Mouse (Mus musculus): Measurements from ENCODE around the gene Flad1.

Flad1 gene

GRCm38 (mm10) chr3:89383651-89384255 lies 27.9 kb downstream of the Flad1 start:
- DNase-seq (ENCODE audit: low spot score in 2 of 2): no peak

GRCm38 (mm10) chr3:89382950-89383349 lies 28.7 kb downstream of the Flad1 start:
- DNase-seq (ENCODE audit: low spot score in 2 of 2): no peak

- DNase-seq (ENCODE audit: low spot score in 2 of 2): no peak
Observed at GRCm38 (mm10) chr3:89382033-89382882, 29.4 kb downstream of the Flad1 start.

- DNase-seq (ENCODE audit: low spot score in 2 of 2): no peak
Observed at GRCm38 (mm10) chr3:89381233-89381632, 30.4 kb downstream of the Flad1 start.

GRCm38 (mm10) chr3:89380711-89381110 lies 31.0 kb downstream of the Flad1 start:
- DNase-seq (ENCODE audit: low spot score in 2 of 2): no peak

GRCm38 (mm10) chr3:89380291-89380690 lies 31.4 kb downstream of the Flad1 start:
- DNase-seq (ENCODE audit: low spot score in 2 of 2): no peak

GRCm38 (mm10) chr3:89379388-89380131 lies 32.1 kb downstream of the Flad1 start:
- peak in 1 of 2 experiments; percentile 48 for DNase-seq (ENCODE audit: low spot score in 2 of 2)

- DNase-seq (ENCODE audit: low spot score in 2 of 2): peak; percentile 79 to 87
Observed at GRCm38 (mm10) chr3:89378394-89379067, 33.1 kb downstream of the Flad1 start.

- no peak for DNase-seq (ENCODE audit: low spot score in 2 of 2)
Observed at GRCm38 (mm10) chr3:89377831-89378230, 33.8 kb downstream of the Flad1 start.

GRCm38 (mm10) chr3:89373581-89374231 lies 38.0 kb downstream of the Flad1 start:
- no peak for DNase-seq (ENCODE audit: low spot score in 2 of 2)

- no peak for DNase-seq (ENCODE audit: low spot score in 2 of 2)
Observed at GRCm38 (mm10) chr3:89367338-89367737, 44.3 kb downstream of the Flad1 start.

- no peak for DNase-seq (ENCODE audit: low spot score in 2 of 2)
Observed at GRCm38 (mm10) chr3:89365486-89366414, 45.9 kb downstream of the Flad1 start.

GRCm38 (mm10) chr3:89365153-89365485 lies 46.6 kb downstream of the Flad1 start, which contains the start of gene Dcst1:
Dcst1 (minus strand) TSS chr3:89365253.
- DNase-seq (ENCODE audit: low spot score in 2 of 2): no peak

GRCm38 (mm10) chr3:89364631-89365030 lies 47.0 kb downstream of the Flad1 start:
- no peak for DNase-seq (ENCODE audit: low spot score in 2 of 2)

GRCm38 (mm10) chr3:89361675-89362074 lies 50.0 kb downstream of the Flad1 start, which contains the start of gene Dcst2:
Dcst2 (plus strand) TSS chr3:89361975.
- no peak for DNase-seq (ENCODE audit: low spot score in 2 of 2)

- no peak for DNase-seq (ENCODE audit: low spot score in 2 of 2)
Observed at GRCm38 (mm10) chr3:89360237-89360636, 51.4 kb downstream of the Flad1 start.

GRCm38 (mm10) chr3:89359630-89360029 lies 52.0 kb downstream of the Flad1 start:
- no peak for DNase-seq (ENCODE audit: low spot score in 2 of 2)

GRCm38 (mm10) chr3:89356029-89356428 lies 55.6 kb downstream of the Flad1 start:
- no peak for DNase-seq (ENCODE audit: low spot score in 2 of 2)

- DNase-seq (ENCODE audit: low spot score in 2 of 2): no peak
Observed at GRCm38 (mm10) chr3:89355512-89355902, 56.2 kb downstream of the Flad1 start.

- peak; percentile 80 to 86 for DNase-seq (ENCODE audit: low spot score in 2 of 2)
Observed at GRCm38 (mm10) chr3:89354816-89355511, 56.7 kb downstream of the Flad1 start.

All from urinary bladder, postnatal 36 days (tissue).